Mouse (Mus musculus) stomach, adult 2 months (tissue): ENCODE data around the gene Tmem121. TPM values are rescaled to one million over a fixed set of nuclear protein-coding genes. Genes with fewer than 3 reads are reported as not detected.

Source experiments
- polyA plus RNA-seq: library from polyadenylated mRNA; depleted of rRNA; stranded (reverse); fragments of >200 nt; gene quantifications from 2 replicates; pipeline ENCODE4 v1.2.3, GENCODE M21; 2012; rRNA removed

Tmem121 gene
- 1.3 and 1.4 TPM in 2 replicates for polyA plus RNA-seq

DNA sequence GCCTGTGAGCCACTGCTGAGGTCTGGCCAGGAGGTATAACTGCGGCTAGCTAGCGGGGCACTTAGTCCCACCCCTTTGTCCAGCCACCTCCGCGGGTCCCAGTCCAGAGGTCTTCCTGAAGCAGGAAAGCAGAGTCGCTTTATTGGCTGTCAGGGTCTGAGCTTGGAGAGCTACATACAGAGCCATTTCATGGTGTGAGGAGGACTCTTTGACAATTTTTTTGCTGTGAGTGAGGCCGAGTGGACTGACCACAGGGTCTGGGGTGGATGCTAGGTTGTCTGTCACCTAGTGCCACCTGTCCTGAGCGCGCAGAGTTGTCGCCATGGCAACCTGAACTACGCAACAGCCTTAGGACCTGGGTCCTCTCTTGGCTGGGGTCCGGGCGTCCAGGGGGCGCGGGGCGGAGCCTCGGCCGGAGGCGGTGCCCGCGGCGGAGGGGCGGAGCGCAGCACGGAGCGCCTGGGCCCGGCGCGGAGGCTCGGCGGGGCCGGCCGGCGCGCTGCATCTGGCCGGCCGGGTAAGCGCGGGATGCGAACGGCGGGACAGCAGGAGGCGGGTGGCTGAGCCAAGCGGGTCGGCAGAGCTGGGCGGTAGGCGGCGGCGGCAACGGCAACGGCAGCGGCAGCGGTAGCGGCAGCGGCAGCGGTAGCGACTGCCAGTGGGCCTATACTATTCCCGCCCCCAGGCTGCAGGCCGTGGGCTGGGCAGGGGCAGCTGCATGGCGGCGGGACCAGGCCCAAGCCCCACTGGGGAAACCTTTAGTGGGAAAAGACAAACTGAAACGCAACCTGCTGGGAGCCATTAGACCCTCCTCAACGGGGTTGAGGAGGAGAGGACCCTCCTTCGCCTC, at the start of gene Tmem121:
TSS of gene Tmem121 (plus strand) at position 489 of the 850 bp plus-strand sequence.

DNA sequence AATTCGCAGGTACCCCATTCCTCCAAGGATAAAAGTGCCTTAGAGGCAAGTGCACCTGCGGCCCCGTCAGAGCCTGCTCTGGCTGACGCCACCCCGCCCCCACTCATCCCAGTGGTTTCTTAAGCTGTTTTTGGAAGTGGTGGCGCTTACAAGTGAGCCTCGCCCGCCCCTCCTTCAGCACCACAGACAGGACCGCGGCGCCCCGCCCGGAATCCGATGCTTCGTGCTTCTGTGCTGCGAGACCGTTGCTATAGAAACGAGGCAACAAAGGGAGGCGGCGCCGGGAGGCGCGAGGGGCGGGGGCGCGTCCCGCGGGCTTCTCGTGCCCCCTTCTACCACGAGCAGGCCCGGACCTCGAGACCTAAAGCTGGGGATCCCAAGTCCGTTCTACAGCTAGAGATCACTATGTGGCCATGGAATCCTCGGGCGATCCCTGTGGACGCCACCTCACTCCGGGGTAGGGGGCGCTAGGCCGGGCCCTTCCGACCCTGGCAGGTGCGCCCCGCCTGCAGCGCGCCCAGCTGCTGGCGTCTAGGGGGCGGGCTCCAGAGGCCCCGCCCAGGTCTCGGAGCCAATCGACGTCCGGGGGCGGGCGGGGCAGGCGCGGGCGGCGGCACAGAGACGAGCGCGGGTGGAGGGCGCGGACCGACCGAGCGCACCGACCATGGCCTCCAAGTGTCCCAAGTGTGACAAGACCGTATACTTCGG, 45.7 kb upstream of the Tmem121 start, which contains the start of gene Crip2:
TSS of gene Crip2 (plus strand) at position 329 of the 708 bp plus-strand sequence.

GRCm38 (mm10) chr12:113146112-113147057, 39.3 kb upstream of the Tmem121 start, which contains the start of gene Crip1:
TSS of gene Crip1 (plus strand) at chr12:113146316.

DNA sequence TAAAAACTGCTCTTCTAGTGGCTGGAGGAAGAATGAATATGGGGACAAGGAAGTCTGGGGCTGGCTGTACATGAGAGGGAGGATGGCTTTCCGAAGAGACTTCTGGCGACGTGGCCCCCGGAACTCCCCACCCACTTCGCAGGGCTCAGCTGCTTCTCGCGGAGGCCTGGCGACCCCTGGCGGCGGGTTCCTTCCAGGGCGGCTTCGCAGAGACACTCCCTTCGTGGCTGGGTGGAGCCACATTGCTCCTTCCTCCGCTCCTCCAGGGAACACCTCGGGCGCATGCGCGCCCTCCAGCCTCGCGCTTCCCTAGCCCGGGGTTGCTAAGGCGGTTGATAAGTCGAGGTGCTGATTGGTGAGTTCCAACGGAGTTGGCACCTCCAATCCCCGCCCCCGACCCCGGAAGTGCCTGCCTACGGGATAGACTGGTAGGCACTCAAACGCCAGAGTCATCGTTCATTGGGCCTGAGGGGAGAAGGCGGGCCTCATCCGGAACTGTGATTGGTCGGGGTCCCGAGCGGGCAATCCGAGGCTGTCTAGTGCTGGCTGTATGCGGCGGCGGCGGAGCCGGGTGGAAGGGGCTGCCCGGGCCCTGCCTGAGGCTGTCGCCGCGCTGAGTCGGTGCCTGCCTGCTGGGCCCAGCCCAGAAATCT, 29.7 kb upstream of the Tmem121 start, which contains the start of gene Tedc1:
TSS of gene Tedc1 (plus strand) at position 535 of the 653 bp plus-strand sequence.

Other genes starting within 250 kb of the Tmem121 start
- gene Nudt14, start 243.8 kb upstream of the Tmem121 start, polyA plus RNA-seq: 28.5 and 33.8 TPM in 2 replicates
- 38.8 and 132 TPM in 2 replicates for gene Btbd6, start 209.4 kb upstream of the Tmem121 start, polyA plus RNA-seq
- 16.7 and 28.0 TPM in 2 replicates for gene Brf1, start 185.2 kb upstream of the Tmem121 start, polyA plus RNA-seq
- 15.7 and 17.0 TPM in 2 replicates for gene Pacs2, start 171.4 kb upstream of the Tmem121 start, polyA plus RNA-seq
- 0.35 TPM in 2 replicates for gene Tex22, start 111.4 kb upstream of the Tmem121 start, polyA plus RNA-seq
- gene Mta1, start 87.7 kb upstream of the Tmem121 start, polyA plus RNA-seq: 27.7 and 29.8 TPM in 2 replicates
- gene Crip2, start 45.7 kb upstream of the Tmem121 start, polyA plus RNA-seq: 188 TPM in 2 replicates
- gene Crip1, start 39.6 kb upstream of the Tmem121 start, polyA plus RNA-seq: 224 and 249 TPM in 2 replicates
- gene Tedc1, start 29.5 kb upstream of the Tmem121 start, polyA plus RNA-seq: 3.6 and 4.8 TPM in 2 replicates